Mouse (Mus musculus) olfactory bulb, adult 2 months (tissue): Measurements from ENCODE around the gene Antxr2. TPM values are rescaled to one million over a fixed set of nuclear protein-coding genes. Genes with fewer than 3 reads are reported as not detected.

Experiments
- H3K27ac ChIP-seq: fragments of 200-500 bp; 2 replicates; pipeline ENCODE4 v1.5.1; 2012; ENCODE audit warnings: low read depth, low read length; ENCODE audit not compliant: insufficient read depth
- H3K4me1 ChIP-seq: fragments of 200-500 bp; 2 replicates; pipeline ENCODE4 v1.6.1; 2012; ENCODE audit warnings: low read length; ENCODE audit not compliant: control insufficient read depth, insufficient read depth
- H3K4me3 ChIP-seq: fragments of 200-500 bp; 2 replicates; pipeline ENCODE4 v1.5.1; 2012; ENCODE audit warnings: mild to moderate bottlenecking, low read depth, low read length, moderate library complexity; ENCODE audit not compliant: insufficient read depth
- CTCF ChIP-seq: fragments of 200-500 bp; IDR thresholded peaks from 2 replicates; pipeline ENCODE4 v1.5.1; 2012; ENCODE audit warnings: low read depth, mild to moderate bottlenecking, low read length, moderate library complexity; ENCODE audit not compliant: insufficient read depth
- POLR2A ChIP-seq: fragments of 200-500 bp; IDR thresholded peaks from 2 replicates; pipeline ENCODE4 v1.6.1; 2012; ENCODE audit warnings: mild to moderate bottlenecking, low read depth, low read length, moderate library complexity; ENCODE audit not compliant: insufficient read depth
- WGBS: fragments of 180-500 bp; shearing (Covaris S2); methylation state at CpG from one replicate; pipeline ENCODE4 v1.1.7; 2018; 5-methylcytosine and 5-hydroxymethylcytosine counted together
- polyA plus RNA-seq: library from polyadenylated mRNA; stranded (reverse); fragments of >200 nt; gene quantifications from 2 replicates; pipeline ENCODE4 v1.2.4, GENCODE M21; 2012; ENCODE audit warnings: low replicate concordance; ENCODE audit not compliant: missing spikeins, insufficient read depth, insufficient read length

Antxr2 gene
- polyA plus RNA-seq, 1 experiment, result not detected

GRCm38 (mm10) chr5:97996500-97997176 lies 34.2 kb downstream of the Antxr2 start:
- no peak overlapping the region for H3K4me3 ChIP-seq
- TF ChIP-seq POLR2A (no peak), CTCF (no peak)
- no peaks in the 10 kb centered on the region for H3K4me1 ChIP-seq
- WGBS, result 80% methylated on average over 6 of the region's 6 CpGs
- H3K27ac ChIP-seq, result no peak overlapping the region

GRCm38 (mm10) chr5:97995881-97996280 lies 35.0 kb downstream of the Antxr2 start:
- H3K4me1 ChIP-seq, result no peaks in the 10 kb centered on the region
- no peak overlapping the region for H3K4me3 ChIP-seq
- TF ChIP-seq POLR2A (no peak), CTCF (no peak)
- H3K27ac ChIP-seq, result no peak overlapping the region
- 85% methylated on average over 4 of the region's 4 CpGs for WGBS

GRCm38 (mm10) chr5:97986656-97987294 lies 44.1 kb downstream of the Antxr2 start:
- no peak overlapping the region for H3K27ac ChIP-seq
- WGBS, result 73% methylated on average over 4 of the region's 4 CpGs
- no peak overlapping the region for H3K4me3 ChIP-seq
- TF ChIP-seq POLR2A (no peak), CTCF (no peak)
- no peaks in the 10 kb centered on the region for H3K4me1 ChIP-seq

GRCm38 (mm10) chr5:97983375-97983774 lies 47.5 kb downstream of the Antxr2 start:
- TF ChIP-seq CTCF (no peak), POLR2A (no peak)
- no peaks in the 10 kb centered on the region for H3K4me1 ChIP-seq
- no peak overlapping the region for H3K27ac ChIP-seq
- H3K4me3 ChIP-seq, result no peak overlapping the region
- WGBS, result 97% methylated on average over 9 of the region's 9 CpGs

- TF ChIP-seq POLR2A (no peak), CTCF (no peak)
- Histone ChIP-seq H3K4me3 (no peak overlapping the region), H3K27ac (no peak overlapping the region), H3K4me1 (no peaks in the 10 kb centered on the region)
- WGBS, result 31% methylated on average over 14 of the region's 14 CpGs
Measured at GRCm38 (mm10) chr5:97980472-97980871, 50.4 kb downstream of the Antxr2 start.

- Histone ChIP-seq H3K4me1 (no peaks in the 10 kb centered on the region), H3K27ac (no peak overlapping the region), H3K4me3 (no peak overlapping the region)
- WGBS, result 87% methylated on average over 1 of the region's 1 CpGs
- TF ChIP-seq CTCF, result no peak
- TF ChIP-seq POLR2A, result no peak
Measured at GRCm38 (mm10) chr5:97973293-97973692, 57.5 kb downstream of the Antxr2 start.

GRCm38 (mm10) chr5:97972029-97972428 lies 58.8 kb downstream of the Antxr2 start:
- no peak overlapping the region for H3K27ac ChIP-seq
- WGBS, result 85% methylated on average over 4 of the region's 4 CpGs
- no peaks in the 10 kb centered on the region for H3K4me1 ChIP-seq
- TF ChIP-seq POLR2A, result no peak
- TF ChIP-seq CTCF, result no peak
- H3K4me3 ChIP-seq, result no peak overlapping the region

GRCm38 (mm10) chr5:97971236-97971635 lies 59.6 kb downstream of the Antxr2 start:
- no peak for TF ChIP-seq CTCF
- no peak for TF ChIP-seq POLR2A
- 56% methylated on average over 3 of the region's 3 CpGs for WGBS
- no peaks in the 10 kb centered on the region for H3K4me1 ChIP-seq

GRCm38 (mm10) chr5:97967044-97967443 lies 63.8 kb downstream of the Antxr2 start:
- 64% methylated on average over 5 of the region's 5 CpGs for WGBS
- H3K4me1 ChIP-seq, result no peaks in the 10 kb centered on the region
- no peak overlapping the region for H3K4me3 ChIP-seq
- TF ChIP-seq CTCF (no peak), POLR2A (no peak)
- H3K27ac ChIP-seq, result no peak overlapping the region

More at GRCm38 (mm10) chr5:97971236-97971635, 59.6 kb downstream of the Antxr2 start:
- Histone ChIP-seq H3K27ac (no peak overlapping the region), H3K4me3 (no peak overlapping the region)

- no peaks in the 10 kb centered on the region for H3K4me1 ChIP-seq
- H3K27ac ChIP-seq, result no peak overlapping the region
- no peak for TF ChIP-seq POLR2A
- TF ChIP-seq CTCF, result no peak
- H3K4me3 ChIP-seq, result no peak overlapping the region
Measured at GRCm38 (mm10) chr5:97966101-97966500, 64.7 kb downstream of the Antxr2 start.
